Comparison of ENCODE assay signal across 10 mouse cellular contexts in the genomic region with DNA sequence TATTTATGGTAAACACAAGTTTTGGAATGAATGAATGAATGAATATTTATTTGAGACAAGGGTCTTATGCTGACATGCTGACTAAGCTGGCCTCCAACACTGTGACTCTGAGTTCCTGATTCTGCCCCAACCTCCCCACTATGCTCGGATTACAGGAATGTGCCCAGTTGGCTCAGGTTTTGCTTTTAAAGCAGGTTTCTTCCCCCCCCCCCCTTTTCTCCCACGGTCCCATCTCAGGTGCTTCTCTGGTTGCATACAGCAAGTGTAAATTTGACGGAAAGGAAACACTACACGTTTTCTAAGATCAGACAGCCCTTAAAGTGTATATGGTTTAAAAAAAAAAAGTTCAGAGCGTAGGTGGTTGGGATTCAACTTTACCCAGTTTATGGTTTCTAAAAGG. TPM values are rescaled to one million over a fixed set of nuclear protein-coding genes. Genes with fewer than 3 reads are reported as not detected.
A peak's percentile ranks its signal among the peaks of the same experiment; 100 is the strongest.
DNase-seq lines count a peak whose midpoint lies in the region; ATAC-seq and TF ChIP-seq lines count a peak whose summit lies in the region.
"Had no signal": no experiment of that assay in that cellular context is flagged by ENCODE, and none has a peak within 500 bp of the region (broad histone marks: within the 10 kb centered on the region; RNA-seq: fewer than 3 reads in every experiment).

Gene Henmt1, plus strand, starts transcription at position 301 of the 400 bp plus-strand sequence.

- TF ChIP-seq CTCF in kidney, postnatal 0 days (IDR thresholded peaks at IDR 0.05; ENCODE audit: low read depth) = no peak
- TF ChIP-seq CTCF in midbrain, postnatal 0 days (IDR thresholded peaks at IDR 0.05) = no peak

- H3K4me3 ChIP-seq in kidney, postnatal 0 days (replicated peaks; ENCODE audit: low read depth, low read length) = peak within 1 kb of the TSS; percentile 16; the same call in 1 of the 2 replicates
- peak within 1 kb of the TSS; percentile 44 for H3K4me3 ChIP-seq in embryonic facial prominence, embryonic 15.5 days (replicated peaks)
- peak within 1 kb of the TSS; percentile 19 for H3K4me3 ChIP-seq in intestine, embryonic 14.5 days (ENCODE audit: low read depth, low read length)
- peak within 1 kb of the TSS; percentile 28 for H3K4me3 ChIP-seq in midbrain, postnatal 0 days (ENCODE audit: low read depth, low read length)

- H3K36me3 ChIP-seq in kidney, postnatal 0 days (ENCODE audit: insufficient read depth, low read length) = no peaks in the 10 kb centered on the region
- H3K36me3 ChIP-seq in embryonic facial prominence, embryonic 15.5 days = no peaks in the 10 kb centered on the region
- H3K36me3 ChIP-seq in intestine, embryonic 14.5 days (ENCODE audit: control insufficient read depth, insufficient read depth, low read length) = no peaks in the 10 kb centered on the region
- H3K36me3 ChIP-seq in midbrain, postnatal 0 days (ENCODE audit: insufficient read depth, low read length) = no peaks in the 10 kb centered on the region

- WGBS in kidney, postnatal 0 days = 76% methylated on average over 5 of the region's 5 CpGs
- 65% methylated on average over 5 of the region's 5 CpGs for whole genome bisulfite sequencing in embryonic facial prominence, embryonic 15.5 days
- WGBS in intestine, embryonic 14.5 days = 87% methylated on average over 5 of the region's 5 CpGs
- WGBS in midbrain, postnatal 0 days = 94% methylated on average over 5 of the region's 5 CpGs

- intact Hi-C loops in left cerebral cortex, postnatal 14 days (cut with DNase I) = no loop called here

- no peak for DNase-seq in kidney, postnatal 0 days (ENCODE audit: low spot score)
- DNase-seq in kidney, postnatal 14 days = no peak
- no peak for DNase-seq in intestine, embryonic 14.5 days (ENCODE audit: low spot score)
- DNase-seq in midbrain, postnatal 0 days (ENCODE audit: low spot score) = no peak
- no peak for DNase-seq in ovary, postnatal 36 days (ENCODE audit: low spot score)
- DNase-seq in left cerebral cortex, postnatal 14 days (ENCODE audit: low spot score in 2 of 2) = no peak
- no peak for DNase-seq in left cerebral cortex, adult 11 months (ENCODE audit: low spot score)

- no peaks in the 10 kb centered on the region for H3K4me1 ChIP-seq in kidney, postnatal 0 days (replicated peaks; ENCODE audit: insufficient read depth, low read length)
- H3K4me1 ChIP-seq in embryonic facial prominence, embryonic 15.5 days = no peaks in the 10 kb centered on the region; the same call in 1 of the 2 replicates
- no peaks in the 10 kb centered on the region for H3K4me1 ChIP-seq in intestine, embryonic 14.5 days (replicated peaks; ENCODE audit: control insufficient read depth, insufficient read depth, low read length)
- no peaks in the 10 kb centered on the region for H3K4me1 ChIP-seq in midbrain, postnatal 0 days (ENCODE audit: insufficient read depth, low read length)

- no peaks in the 10 kb centered on the region for H3K27me3 ChIP-seq in kidney, postnatal 0 days (ENCODE audit: insufficient read depth, low read length)
- H3K27me3 ChIP-seq in embryonic facial prominence, embryonic 15.5 days = no peaks in the 10 kb centered on the region
- no peaks in the 10 kb centered on the region for H3K27me3 ChIP-seq in intestine, embryonic 14.5 days (replicated peaks; ENCODE audit: control insufficient read depth, insufficient read depth, low read length)
- no peaks in the 10 kb centered on the region for H3K27me3 ChIP-seq in midbrain, postnatal 0 days (ENCODE audit: insufficient read depth, low read length)

- peak within 1 kb of the TSS; percentile 45 for H3K4me2 ChIP-seq in kidney, postnatal 0 days (ENCODE audit: low read length)
- H3K4me2 ChIP-seq in embryonic facial prominence, embryonic 15.5 days (replicated peaks) = peak within 1 kb of the TSS; percentile 66
- H3K4me2 ChIP-seq in intestine, embryonic 14.5 days (ENCODE audit: low read length) = peak within 1 kb of the TSS; percentile 59
- H3K4me2 ChIP-seq in midbrain, postnatal 0 days (ENCODE audit: low read depth, low read length, poor library complexity, severe bottlenecking) = peak within 1 kb of the TSS; percentile 45

- ATAC-seq in kidney, postnatal 0 days (replicated peaks; ENCODE audit: low FRiP score, low read depth) = no peak
- no peak for ATAC-seq in embryonic facial prominence, embryonic 15.5 days (ENCODE audit: insufficient number of reproducible peaks, low FRiP score, low TSS enrichment, low read depth)
- no peak for ATAC-seq in intestine, embryonic 14.5 days (replicated peaks; ENCODE audit: low FRiP score, low TSS enrichment, low read depth)
- no peak for ATAC-seq in midbrain, postnatal 0 days (ENCODE audit: low FRiP score)

- H3K27ac ChIP-seq in kidney, postnatal 0 days = no peak within 1 kb of the TSS
- H3K27ac ChIP-seq in embryonic facial prominence, embryonic 15.5 days (replicated peaks) = no peak within 1 kb of the TSS
- H3K27ac ChIP-seq in intestine, embryonic 14.5 days (ENCODE audit: low read depth) = no peak within 1 kb of the TSS
- H3K27ac ChIP-seq in midbrain, postnatal 0 days (ENCODE audit: low read depth, low read length) = no peak within 1 kb of the TSS

- H3K9ac ChIP-seq in kidney, postnatal 0 days (ENCODE audit: low read depth, low read length) = no peak within 1 kb of the TSS
- H3K9ac ChIP-seq in embryonic facial prominence, embryonic 15.5 days = no peak within 1 kb of the TSS
- H3K9ac ChIP-seq in intestine, embryonic 14.5 days (ENCODE audit: low read length) = no peak within 1 kb of the TSS
- no peak within 1 kb of the TSS; the same call in 1 of the 2 replicates for H3K9ac ChIP-seq in midbrain, postnatal 0 days (replicated peaks; ENCODE audit: low read length, poor library complexity, severe bottlenecking)

- H3K9me3 ChIP-seq in kidney, postnatal 0 days (replicated peaks; ENCODE audit: low read length) = no peaks in the 10 kb centered on the region
- no peaks in the 10 kb centered on the region for H3K9me3 ChIP-seq in embryonic facial prominence, embryonic 15.5 days (replicated peaks)
- H3K9me3 ChIP-seq in intestine, embryonic 14.5 days (ENCODE audit: control insufficient read depth, low read length) = no peaks in the 10 kb centered on the region
- no peaks in the 10 kb centered on the region for H3K9me3 ChIP-seq in midbrain, postnatal 0 days (ENCODE audit: low read length)

RNA-seq across cellular contexts. Expression of gene Henmt1, which starts in this region (rescaled TPM):
- polyA plus RNA-seq in kidney, postnatal 0 days (2015; fragmentation: Nextera tagmentation; extraction: Ambion mirVana) = 0.29 and 0.42 TPM in 2 replicates
- polyA plus RNA-seq in embryonic facial prominence, embryonic 15.5 days (2015; fragmentation: Nextera tagmentation; extraction: Ambion mirVana) = 0.77 and 0.80 TPM in 2 replicates
- polyA plus RNA-seq in intestine, embryonic 14.5 days (2014; fragmentation: Nextera tagmentation; extraction: Ambion mirVana) = 0.40 and 0.70 TPM in 2 replicates
- 1.3 and 2.3 TPM in 2 replicates for total RNA-seq in midbrain, postnatal 0 days (2014; rRNA removed)
- polyA plus RNA-seq in midbrain, postnatal 0 days (2015; fragmentation: Nextera tagmentation; extraction: Ambion mirVana) = 2.2 and 2.6 TPM in 2 replicates
- 1 to 10 TPM; 2.5 to 3.8 TPM for total RNA-seq in left cerebral cortex, postnatal 14 days (2021)
- total RNA-seq: gastrocnemius, postnatal 4 days; monocyte, adult 5-6 weeks had no signal
